Mouse (Mus musculus): Measurements from ENCODE around the gene Ngef.

Gene Ngef

GRCm38 (mm10) chr1:87565760-87566159 is 7.9 kb downstream of the Ngef start:
- no peak for DNase-seq (ENCODE audit: low read depth, low spot score)

GRCm38 (mm10) chr1:87562967-87563366 is 10.7 kb downstream of the Ngef start:
- DNase-seq (ENCODE audit: low read depth, low spot score), result no peak

GRCm38 (mm10) chr1:87553586-87553985 is 20.1 kb downstream of the Ngef start:
- no peak for DNase-seq (ENCODE audit: low read depth, low spot score)

- no peak for DNase-seq (ENCODE audit: low read depth, low spot score)
Measured at GRCm38 (mm10) chr1:87551008-87551407, 22.7 kb downstream of the Ngef start.

GRCm38 (mm10) chr1:87541614-87542013 is 32.1 kb downstream of the Ngef start:
- no peak for DNase-seq (ENCODE audit: low read depth, low spot score)

GRCm38 (mm10) chr1:87537008-87537407 is 36.7 kb downstream of the Ngef start:
- DNase-seq (ENCODE audit: low read depth, low spot score), result no peak

GRCm38 (mm10) chr1:87534118-87534517 is 39.6 kb downstream of the Ngef start:
- no peak for DNase-seq (ENCODE audit: low read depth, low spot score)

GRCm38 (mm10) chr1:87532346-87532745 is 41.3 kb downstream of the Ngef start:
- no peak for DNase-seq (ENCODE audit: low read depth, low spot score)

- DNase-seq (ENCODE audit: low read depth, low spot score), result no peak
Measured at GRCm38 (mm10) chr1:87527191-87527590, 46.5 kb downstream of the Ngef start.

- DNase-seq (ENCODE audit: low read depth, low spot score), result no peak
Measured at GRCm38 (mm10) chr1:87525041-87525440, 48.6 kb downstream of the Ngef start.

GRCm38 (mm10) chr1:87521523-87521922 is 52.1 kb downstream of the Ngef start:
- no peak for DNase-seq (ENCODE audit: low read depth, low spot score)

- no peak for DNase-seq (ENCODE audit: low read depth, low spot score)
Measured at GRCm38 (mm10) chr1:87520467-87520866, 53.2 kb downstream of the Ngef start.

- DNase-seq (ENCODE audit: low read depth, low spot score), result no peak
Measured at GRCm38 (mm10) chr1:87510845-87511244, 62.8 kb downstream of the Ngef start.

- DNase-seq (ENCODE audit: low read depth, low spot score), result no peak
Measured at GRCm38 (mm10) chr1:87510166-87510691, 63.4 kb downstream of the Ngef start.

- no peak for DNase-seq (ENCODE audit: low read depth, low spot score)
Measured at GRCm38 (mm10) chr1:87509561-87510165, 64.0 kb downstream of the Ngef start, which contains the start of gene Neu2. Gene Neu2 (plus strand): TSS chr1:87509889.

GRCm38 (mm10) chr1:87508591-87509560 is 64.8 kb downstream of the Ngef start:
- no peak for DNase-seq (ENCODE audit: low read depth, low spot score)

- DNase-seq (ENCODE audit: low read depth, low spot score), result no peak
Measured at GRCm38 (mm10) chr1:87507857-87508256, 65.8 kb downstream of the Ngef start.

GRCm38 (mm10) chr1:87505524-87505923 is 68.1 kb downstream of the Ngef start:
- no peak for DNase-seq (ENCODE audit: low read depth, low spot score)

- no peak for DNase-seq (ENCODE audit: low read depth, low spot score)
Measured at GRCm38 (mm10) chr1:87493542-87493941, 80.1 kb downstream of the Ngef start.

- no peak for DNase-seq (ENCODE audit: low read depth, low spot score)
Measured at GRCm38 (mm10) chr1:87492285-87492684, 81.4 kb downstream of the Ngef start.

- DNase-seq (ENCODE audit: low read depth, low spot score), result no peak
Measured at GRCm38 (mm10) chr1:87486386-87486785, 87.3 kb downstream of the Ngef start.

GRCm38 (mm10) chr1:87482546-87482945 is 91.1 kb downstream of the Ngef start:
- no peak for DNase-seq (ENCODE audit: low read depth, low spot score)
